Mouse (Mus musculus): ENCODE measurements around the gene Cd59b. TPM values are rescaled to one million over a fixed set of nuclear protein-coding genes. Genes with fewer than 3 reads are reported as not detected.

The Cd59b gene
- polyA plus RNA-seq, 1 experiment, result 0.31 TPM

DNA sequence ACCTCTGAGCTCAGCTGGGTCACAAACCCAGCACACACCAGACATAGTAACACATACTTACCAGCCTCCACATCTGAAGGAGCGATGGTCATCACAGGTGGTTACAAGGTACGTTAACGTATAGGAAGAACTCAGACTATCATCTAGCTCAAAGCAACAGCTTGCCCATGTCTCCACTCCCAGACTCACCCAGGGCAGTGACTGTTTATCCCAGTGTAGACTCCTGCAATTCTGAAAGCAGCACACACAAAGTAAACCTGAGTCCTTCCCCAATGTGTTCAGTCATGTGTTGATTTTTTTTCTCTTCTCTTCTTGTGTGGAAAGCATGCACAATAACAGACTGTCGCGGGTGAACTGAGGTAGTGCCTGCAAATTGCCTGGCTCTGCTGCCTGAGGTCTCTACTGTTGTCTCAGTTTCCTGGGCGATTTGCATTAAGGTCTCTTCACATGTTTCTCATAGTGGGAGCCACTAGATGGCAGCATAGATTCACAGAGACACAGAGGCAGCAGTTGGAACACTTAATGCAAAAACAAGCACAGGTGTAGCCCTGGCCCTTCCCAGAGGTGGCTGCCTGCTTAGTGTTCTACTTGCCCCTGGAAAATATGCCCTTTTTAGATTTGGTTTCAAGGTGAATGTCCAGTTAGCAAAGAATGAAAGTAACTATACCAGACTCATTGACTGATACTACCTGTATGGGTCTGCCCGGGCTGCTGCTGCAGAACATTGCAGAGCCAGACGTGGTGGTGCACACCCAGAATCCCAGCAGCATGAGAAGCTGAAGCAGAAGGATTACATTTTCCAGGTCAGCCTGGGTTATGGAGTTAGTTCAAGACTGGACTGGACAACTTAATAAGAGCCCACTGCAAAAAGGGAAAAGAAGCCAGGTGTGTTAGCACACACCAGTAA is 64.8 kb downstream of the Cd59b start:
- Histone ChIP-seq H3K4me1 (ENCODE audit: control insufficient read depth) (peaks cover 47% of the 10 kb centered on the region), H3K27me3 (ENCODE audit: control insufficient read depth) (peaks cover 22% of the 10 kb centered on the region), H3K4me3 (replicated peaks) (no peak overlapping the region), H3K36me3 (ENCODE audit: control insufficient read depth) (no peaks in the 10 kb centered on the region), H3K9me3 (ENCODE audit: control insufficient read depth, low read length) (peaks cover 8% of the 10 kb centered on the region)
- no peak for TF ChIP-seq TAL1 (IDR thresholded peaks at IDR 0.05; ENCODE audit: low read length)
- TF ChIP-seq GATA1 (IDR thresholded peaks at IDR 0.05; ENCODE audit: low read length), result no peak

GRCm38 (mm10) chr2:104135920-104136319 is 66.3 kb downstream of the Cd59b start:
- peaks cover 8% of the 10 kb centered on the region for H3K9me3 ChIP-seq (ENCODE audit: control insufficient read depth, low read length)
- H3K27me3 ChIP-seq (ENCODE audit: control insufficient read depth), result peaks cover 22% of the 10 kb centered on the region
- no peak overlapping the region for H3K4me3 ChIP-seq (replicated peaks)
- H3K36me3 ChIP-seq (ENCODE audit: control insufficient read depth), result no peaks in the 10 kb centered on the region
- TF ChIP-seq TAL1 (IDR thresholded peaks at IDR 0.05; ENCODE audit: low read length), result no peak
- TF ChIP-seq GATA1 (IDR thresholded peaks at IDR 0.05; ENCODE audit: low read length), result no peak
- H3K4me1 ChIP-seq (ENCODE audit: control insufficient read depth), result peaks cover 31% of the 10 kb centered on the region

Other genes with a start within 250 kb of the Cd59b start
- gene Lmo2, start 111.9 kb upstream of the Cd59b start, polyA plus RNA-seq (2012), result 141 and 161 TPM in 2 replicates
- 0.70 and 0.79 TPM in 2 replicates for gene Fbxo3, start 42.1 kb upstream of the Cd59b start, polyA plus RNA-seq (2012)
- gene 4931422A03Rik, start 41.5 kb upstream of the Cd59b start, polyA plus RNA-seq (2012), result not detected in 2 replicates
- not detected in 2 replicates for gene Gm10912, start 4.0 kb upstream of the Cd59b start, polyA plus RNA-seq (2012)
- not detected in 2 replicates for gene Gm10799, start 1.3 kb upstream of the Cd59b start, polyA plus RNA-seq (2012)
- gene Cd59a, start 26.0 kb downstream of the Cd59b start, polyA plus RNA-seq (2012), result 2.0 and 2.5 TPM in 2 replicates
- gene A930018P22Rik, start 52.9 kb downstream of the Cd59b start, polyA plus RNA-seq (2012), result 0.86 and 0.96 TPM in 2 replicates

Data from erythroblast, embryonic 14.5 days (primary cell).